Mouse (Mus musculus) hindbrain, embryonic 14.5 days (tissue): ENCODE results near the gene Rps6ka5. TPM values are rescaled to one million over a fixed set of nuclear protein-coding genes. Genes with fewer than 3 reads are reported as not detected.

ENCODE experiments used
- ATAC-seq: fragments of 200-750 bp; cut with Nextera tagmentation; 2 replicates; pipeline ENCODE4 v1.8.0; 2017; ENCODE audit warnings: moderate number of reproducible peaks, mild to moderate bottlenecking, moderate TSS enrichment, moderate library complexity; ENCODE audit not compliant: low FRiP score
- DNase-seq: peaks from one replicate; pipeline ENCODE4 v3.0.0-alpha.2; 2015; ENCODE audit warnings: low spot score
- H3K27ac ChIP-seq: fragments of 300-500 bp; sonication (generic); 2 replicates; pipeline ENCODE4 v1.5.1; 2014; ENCODE audit warnings: mild to moderate bottlenecking, moderate library complexity
- H3K27me3 ChIP-seq: fragments of 300-500 bp; sonication (generic); 2 replicates; pipeline ENCODE4 v1.6.1; 2014; ENCODE audit warnings: mild to moderate bottlenecking, low read length, mixed read lengths; ENCODE audit not compliant: control insufficient read depth, insufficient read depth
- H3K36me3 ChIP-seq: fragments of 300-500 bp; sonication (generic); replicated peaks from 2 replicates; pipeline ENCODE4 v1.6.1; 2014; ENCODE audit not compliant: control insufficient read depth, insufficient read depth
- H3K4me1 ChIP-seq: fragments of 300-500 bp; sonication (generic); replicated peaks from 2 replicates; pipeline ENCODE4 v1.6.1; 2014; ENCODE audit warnings: antibody characterized with exemption, low read length, mixed read lengths; ENCODE audit not compliant: control insufficient read depth, insufficient read depth
- H3K4me2 ChIP-seq: fragments of 300-500 bp; sonication (generic); replicated peaks from 2 replicates; pipeline ENCODE4 v1.6.1; 2014; ENCODE audit warnings: mild to moderate bottlenecking, moderate library complexity
- H3K4me3 ChIP-seq: fragments of 300-500 bp; sonication (generic); replicated peaks from 2 replicates; pipeline ENCODE4 v1.5.1; 2014; ENCODE audit warnings: mild to moderate bottlenecking, low read length
- H3K9ac ChIP-seq: fragments of 300-500 bp; sonication (generic); 2 replicates; pipeline ENCODE4 v1.6.1; 2014
- H3K9me3 ChIP-seq: fragments of 300-500 bp; sonication (generic); 2 replicates; pipeline ENCODE4 v1.6.1; 2016; ENCODE audit warnings: low read length; ENCODE audit not compliant: control insufficient read depth
- WGBS: fragments of 180-500 bp; shearing (Covaris S2); extraction: QIAGEN DNeasy Blood & Tissue Kit; methylation state at CpG from one replicate; pipeline ENCODE4 v1.1.7; 2014; 5-methylcytosine and 5-hydroxymethylcytosine counted together
- polyA plus RNA-seq: library from polyadenylated mRNA; unstranded; fragments of >200 nt; fragmentation: Nextera tagmentation; extraction: Ambion mirVana; gene quantifications from 2 replicates; pipeline ENCODE4 v1.2.1, GENCODE M21; 2014

Gene Rps6ka5
- polyA plus RNA-seq, 1 experiment from 2014 or later, result 6.3 TPM

DNA sequence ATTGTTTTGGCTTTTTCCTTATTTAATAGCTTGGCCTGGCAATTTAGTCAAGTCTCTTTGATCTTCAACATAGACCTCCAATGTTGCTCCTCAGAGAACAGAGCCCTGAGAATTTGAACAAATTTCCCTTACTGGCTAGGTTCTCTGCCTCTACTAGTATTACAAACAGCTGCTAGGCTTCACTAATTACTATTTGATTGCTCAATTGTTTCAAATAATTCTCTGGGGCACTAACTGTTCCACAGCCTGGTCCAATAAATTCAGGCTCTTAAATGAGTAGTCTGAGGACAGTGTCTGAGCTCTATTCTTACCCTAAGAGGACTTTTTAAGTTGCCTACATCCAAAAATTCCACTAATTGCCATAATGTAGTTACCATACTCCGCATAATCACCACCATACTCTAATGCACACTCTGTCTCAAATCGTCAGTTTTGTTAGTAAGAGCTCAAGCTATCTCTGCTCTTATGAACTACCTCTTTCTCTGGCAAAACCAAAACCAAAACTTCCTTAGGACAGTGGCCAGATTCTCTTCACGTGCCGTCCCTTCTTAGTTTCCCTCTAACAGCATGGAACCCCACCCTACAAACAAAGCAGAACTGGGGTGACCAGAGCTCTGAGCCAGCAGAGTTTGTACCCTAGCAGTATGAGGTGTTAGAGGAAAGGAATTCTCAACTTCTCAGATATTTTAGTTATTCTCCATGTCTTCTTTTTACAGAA, 100.4 kb downstream of the Rps6ka5 start:
- 92% methylated on average over 4 of the region's 4 CpGs for WGBS
- H3K4me2 ChIP-seq, result no peak overlapping the region
- no peak for ATAC-seq
- no peaks in the 10 kb centered on the region for H3K27me3 ChIP-seq
- no peak overlapping the region for H3K27ac ChIP-seq
- H3K4me1 ChIP-seq, result no peaks in the 10 kb centered on the region
- H3K36me3 ChIP-seq, result no peaks in the 10 kb centered on the region
- H3K4me3 ChIP-seq, result no peak overlapping the region
- DNase-seq, result no peak
- no peaks in the 10 kb centered on the region for H3K9me3 ChIP-seq
- no peak overlapping the region for H3K9ac ChIP-seq

DNA sequence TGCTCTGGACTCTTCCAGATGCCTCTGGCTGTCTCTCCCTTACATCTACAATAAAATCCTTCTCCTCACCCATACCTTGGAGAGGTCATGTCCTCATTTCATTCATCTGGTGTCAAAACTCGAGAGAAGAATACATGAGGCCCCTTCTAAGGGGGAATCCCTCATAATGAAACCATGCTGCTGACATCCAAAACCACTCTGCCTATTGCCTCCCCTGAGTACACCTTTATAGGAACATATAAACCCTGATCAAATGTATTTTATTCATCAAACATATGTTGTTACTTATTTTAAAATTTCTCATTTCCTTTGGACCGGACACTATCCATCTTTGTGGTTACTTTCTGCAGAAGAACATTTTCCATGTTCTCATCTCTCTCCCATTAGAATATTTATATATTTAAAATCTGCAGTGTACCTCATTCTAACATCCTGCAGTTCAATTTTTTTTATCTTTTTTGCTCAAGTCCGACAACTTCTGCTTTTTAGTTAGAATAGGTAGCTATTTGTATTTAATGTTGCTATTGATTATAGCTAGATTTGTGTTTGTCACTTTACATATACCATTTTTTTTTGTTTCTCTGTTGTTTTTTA, 101.8 kb downstream of the Rps6ka5 start:
- WGBS, result 82% methylated on average over 3 of the region's 3 CpGs
- ATAC-seq, result no peak
- no peak for DNase-seq
- Histone ChIP-seq H3K27ac (no peak overlapping the region), H3K9me3 (no peaks in the 10 kb centered on the region), H3K27me3 (no peaks in the 10 kb centered on the region), H3K4me2 (no peak overlapping the region), H3K4me1 (no peaks in the 10 kb centered on the region), H3K36me3 (no peaks in the 10 kb centered on the region), H3K9ac (no peak overlapping the region), H3K4me3 (no peak overlapping the region)

DNA sequence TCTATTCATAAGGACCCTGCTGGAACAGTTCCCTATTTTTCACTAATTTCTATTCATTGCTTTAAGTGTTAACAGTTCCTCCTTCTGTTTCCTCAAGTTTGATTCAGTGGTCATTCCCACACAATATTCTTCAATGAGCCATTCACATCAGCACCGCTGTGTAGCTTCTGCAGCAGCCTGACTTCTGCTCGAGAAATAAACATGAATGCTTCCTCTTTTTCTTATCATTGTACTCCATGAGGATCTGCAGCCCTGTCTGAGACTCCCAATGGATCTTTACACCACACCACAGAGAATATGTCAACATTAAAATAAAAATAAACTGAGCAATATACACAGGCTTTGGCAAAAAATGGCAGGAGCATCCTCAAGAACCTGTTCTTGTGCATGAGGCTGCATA, 111.5 kb downstream of the Rps6ka5 start:
- no peaks in the 10 kb centered on the region for H3K27me3 ChIP-seq
- ATAC-seq, result no peak
- no peaks in the 10 kb centered on the region for H3K36me3 ChIP-seq
- no peak overlapping the region for H3K27ac ChIP-seq
- H3K4me2 ChIP-seq, result no peak overlapping the region
- H3K4me3 ChIP-seq, result no peak overlapping the region
- WGBS, result 80% methylated on average over 2 of the region's 2 CpGs
- H3K9me3 ChIP-seq, result no peaks in the 10 kb centered on the region
- no peak for DNase-seq
- no peak overlapping the region for H3K9ac ChIP-seq
- no peaks in the 10 kb centered on the region for H3K4me1 ChIP-seq

DNA sequence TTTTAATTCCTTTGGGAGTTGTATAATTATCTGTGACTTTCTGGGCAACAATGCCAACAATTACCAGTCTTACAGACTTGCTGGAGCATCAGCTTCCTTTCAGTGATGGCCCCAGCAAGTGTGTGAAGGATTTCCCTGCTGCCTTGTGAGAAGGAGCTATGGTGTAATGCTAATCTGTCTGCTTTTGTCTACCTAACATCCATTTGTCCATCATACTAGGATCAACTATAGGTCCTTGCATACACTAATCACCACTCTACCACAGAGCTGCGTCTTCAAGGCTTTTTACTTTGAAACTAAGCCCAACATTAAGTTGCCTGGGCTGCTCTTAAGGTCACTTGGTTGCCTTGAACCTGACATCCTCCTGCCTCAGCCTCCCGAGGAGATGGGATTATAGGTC, 112.9 kb downstream of the Rps6ka5 start:
- Histone ChIP-seq H3K9me3 (no peaks in the 10 kb centered on the region), H3K9ac (no peak overlapping the region), H3K4me3 (no peak overlapping the region), H3K27ac (no peak overlapping the region), H3K36me3 (no peaks in the 10 kb centered on the region), H3K4me1 (no peaks in the 10 kb centered on the region), H3K27me3 (no peaks in the 10 kb centered on the region), H3K4me2 (no peak overlapping the region)
- no peak for DNase-seq
- no peak for ATAC-seq
- 90% methylated on average over 2 of the region's 2 CpGs for WGBS

DNA sequence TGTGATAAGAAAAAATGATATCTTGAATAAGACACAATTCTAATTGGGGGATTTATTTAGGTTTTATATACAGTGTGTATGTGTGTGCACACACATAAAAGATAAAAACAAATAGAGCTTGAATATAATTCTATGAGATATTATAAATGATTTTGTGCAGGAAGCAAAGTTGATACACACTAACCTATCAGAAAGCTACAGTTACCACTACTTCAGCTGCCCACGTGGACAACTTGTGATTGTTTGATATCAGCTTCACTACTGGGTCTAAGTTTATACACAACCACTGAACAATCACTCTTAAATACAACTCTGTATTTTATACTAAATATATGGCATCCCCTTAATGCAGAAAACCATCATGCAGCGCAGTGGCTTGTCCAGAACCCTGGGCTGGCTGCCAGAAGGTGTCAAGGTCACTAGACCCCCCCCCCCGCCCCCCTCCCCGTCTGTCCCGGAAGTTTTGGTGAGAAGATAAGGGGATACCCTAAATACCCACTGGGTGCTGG, 113.5 kb downstream of the Rps6ka5 start:
- ATAC-seq, result no peak
- 84% methylated on average over 5 of the region's 5 CpGs for WGBS

DNA sequence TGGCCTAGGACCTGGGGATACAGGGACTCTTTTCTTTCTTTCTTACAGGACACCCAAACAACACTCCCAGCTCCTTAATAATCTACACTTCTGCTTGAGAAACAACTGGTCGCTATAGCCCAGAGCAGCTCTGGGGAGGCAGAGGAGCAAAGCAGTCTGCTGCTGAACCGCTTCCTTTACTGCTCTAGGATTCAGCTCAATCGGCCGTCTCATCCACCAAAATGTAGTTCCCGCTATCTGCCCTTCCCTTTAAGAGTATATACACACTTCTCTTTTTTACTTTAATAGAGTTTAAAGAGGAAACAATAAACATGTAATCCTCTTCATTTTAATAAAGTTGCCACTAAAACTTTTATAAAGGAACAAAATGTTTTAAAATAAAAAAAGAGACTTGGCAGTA, 117.0 kb downstream of the Rps6ka5 start:
- Histone ChIP-seq H3K27me3 (no peaks in the 10 kb centered on the region), H3K4me3 (no peak overlapping the region), H3K9me3 (no peaks in the 10 kb centered on the region), H3K4me2 (no peak overlapping the region), H3K27ac (no peak overlapping the region), H3K36me3 (no peaks in the 10 kb centered on the region), H3K4me1 (no peaks in the 10 kb centered on the region), H3K9ac (no peak overlapping the region)
- no peak for ATAC-seq
- 97% methylated on average over 5 of the region's 5 CpGs for WGBS
- DNase-seq, result no peak

More for the DNA sequence above, 113.5 kb downstream of the Rps6ka5 start:
- Histone ChIP-seq H3K9me3 (no peaks in the 10 kb centered on the region), H3K27ac (no peak overlapping the region), H3K27me3 (no peaks in the 10 kb centered on the region), H3K4me1 (no peaks in the 10 kb centered on the region), H3K9ac (no peak overlapping the region), H3K4me2 (no peak overlapping the region), H3K36me3 (no peaks in the 10 kb centered on the region), H3K4me3 (no peak overlapping the region)
- DNase-seq, result no peak

DNA sequence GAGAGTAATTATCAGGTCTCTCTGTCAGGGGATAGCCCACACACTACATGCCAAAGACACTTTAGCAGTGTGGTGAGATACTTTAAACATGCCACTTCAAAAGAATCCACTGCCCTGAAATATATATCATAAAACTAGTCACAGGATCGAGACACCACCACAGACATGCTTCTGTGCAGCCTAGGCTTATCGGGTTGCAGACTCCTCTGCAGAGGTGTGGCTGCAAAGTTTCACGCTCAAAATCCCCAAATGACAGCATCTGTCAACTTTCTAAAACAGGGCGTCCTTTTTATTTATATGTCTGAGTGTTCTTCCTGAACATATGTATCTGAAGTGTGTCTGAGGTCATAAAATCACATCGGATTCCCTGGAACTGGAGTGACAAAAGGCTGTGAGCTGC, 117.7 kb downstream of the Rps6ka5 start:
- Histone ChIP-seq H3K36me3 (no peaks in the 10 kb centered on the region), H3K9me3 (no peaks in the 10 kb centered on the region), H3K9ac (no peak overlapping the region), H3K27me3 (no peaks in the 10 kb centered on the region), H3K4me1 (no peaks in the 10 kb centered on the region), H3K4me3 (no peak overlapping the region), H3K27ac (no peak overlapping the region), H3K4me2 (no peak overlapping the region)
- no peak for ATAC-seq
- DNase-seq, result no peak
- WGBS, result 90% methylated on average over 5 of the region's 5 CpGs

DNA sequence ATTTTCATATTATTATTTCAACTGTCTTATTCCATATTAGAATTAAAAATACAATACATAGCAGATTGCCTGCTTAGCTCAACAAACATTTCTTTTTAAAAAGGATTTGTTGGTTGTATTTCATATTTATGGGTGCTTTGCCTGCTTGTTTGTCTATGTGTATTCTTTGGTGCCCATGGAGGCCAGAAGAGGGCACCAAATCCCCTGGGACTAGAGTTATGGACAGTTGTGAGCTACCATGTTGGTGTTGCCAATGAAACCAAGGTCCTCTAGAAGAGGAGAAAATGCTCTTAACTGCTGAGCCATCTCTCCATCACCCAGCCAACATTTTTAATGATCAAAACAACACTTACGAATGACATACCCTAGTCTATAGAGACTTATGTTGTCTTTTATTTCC, 120.0 kb downstream of the Rps6ka5 start:
- no peak overlapping the region for H3K4me3 ChIP-seq
- H3K27me3 ChIP-seq, result no peaks in the 10 kb centered on the region
- H3K9ac ChIP-seq, result no peak overlapping the region
- ATAC-seq, result no peak
- H3K9me3 ChIP-seq, result no peaks in the 10 kb centered on the region
- DNase-seq, result no peak
- no peak overlapping the region for H3K4me2 ChIP-seq
- H3K27ac ChIP-seq, result no peak overlapping the region
- WGBS, result 94% methylated on average over 1 of the region's 1 CpGs
- no peaks in the 10 kb centered on the region for H3K36me3 ChIP-seq
- no peaks in the 10 kb centered on the region for H3K4me1 ChIP-seq

DNA sequence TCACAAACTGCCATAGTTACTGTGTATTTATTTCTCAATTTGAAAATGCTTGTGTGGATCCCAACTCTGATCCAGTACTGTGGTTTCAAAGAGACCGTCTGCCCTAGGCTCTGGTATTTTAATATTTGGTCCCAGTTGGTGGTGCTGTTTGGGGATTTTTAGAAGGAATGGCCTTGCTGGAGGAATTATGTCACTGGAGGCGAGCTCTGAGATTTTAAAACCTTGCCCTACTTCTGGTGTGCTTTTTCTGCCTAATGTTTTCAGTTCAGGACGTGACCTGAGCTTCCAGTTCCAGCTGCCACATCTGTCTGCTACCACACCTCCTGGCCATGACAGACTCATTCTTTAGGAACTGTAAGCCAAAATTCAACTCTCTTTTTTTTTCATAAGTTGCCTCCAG, 121.2 kb downstream of the Rps6ka5 start:
- no peak overlapping the region for H3K4me2 ChIP-seq
- H3K9ac ChIP-seq, result no peak overlapping the region
- no peaks in the 10 kb centered on the region for H3K36me3 ChIP-seq
- ATAC-seq, result no peak
- H3K4me1 ChIP-seq, result no peaks in the 10 kb centered on the region
- no peak overlapping the region for H3K4me3 ChIP-seq
- H3K27ac ChIP-seq, result no peak overlapping the region
- H3K27me3 ChIP-seq, result no peaks in the 10 kb centered on the region
- DNase-seq, result no peak
- no peaks in the 10 kb centered on the region for H3K9me3 ChIP-seq
- 80% methylated on average over 3 of the region's 3 CpGs for WGBS
